Mouse (Mus musculus) hindbrain, embryonic 15.5 days (tissue): ENCODE results near the gene Ptpn4. TPM values are rescaled to one million over a fixed set of nuclear protein-coding genes. Genes with fewer than 3 reads are reported as not detected.

Experiments
- ATAC-seq: fragments of 200-750 bp; cut with Nextera tagmentation; 2 replicates; pipeline ENCODE4 v1.8.0; 2017; ENCODE audit warnings: low read depth, moderate number of reproducible peaks, moderate TSS enrichment; ENCODE audit not compliant: low FRiP score
- H3K27ac ChIP-seq: fragments of 300-500 bp; sonication (generic); replicated peaks from 2 replicates; pipeline ENCODE4 v1.5.1; 2015; ENCODE audit warnings: mild to moderate bottlenecking, inconsistent platforms
- H3K27me3 ChIP-seq: fragments of 300-500 bp; sonication (generic); 2 replicates; pipeline ENCODE4 v1.6.1; 2015; ENCODE audit warnings: control low read depth, inconsistent platforms
- H3K36me3 ChIP-seq: fragments of 300-500 bp; sonication (generic); 2 replicates; pipeline ENCODE4 v1.6.1; 2015; ENCODE audit warnings: control low read depth, inconsistent platforms
- H3K4me1 ChIP-seq: fragments of 300-500 bp; sonication (generic); replicated peaks from 2 replicates; pipeline ENCODE4 v1.6.1; 2015; ENCODE audit warnings: control low read depth, inconsistent platforms
- H3K4me2 ChIP-seq: fragments of 300-500 bp; sonication (generic); 2 replicates; pipeline ENCODE4 v1.6.1; 2015; ENCODE audit warnings: moderate library complexity, mild to moderate bottlenecking, inconsistent platforms
- H3K4me3 ChIP-seq: fragments of 300-500 bp; sonication (generic); 2 replicates; pipeline ENCODE4 v1.5.1; 2015; ENCODE audit warnings: mild to moderate bottlenecking, inconsistent platforms
- H3K9ac ChIP-seq: fragments of 300-500 bp; sonication (generic); 2 replicates; pipeline ENCODE4 v1.6.1; 2015; ENCODE audit warnings: inconsistent platforms
- H3K9me3 ChIP-seq: fragments of 300-500 bp; sonication (generic); 2 replicates; pipeline ENCODE4 v1.6.1; 2016; ENCODE audit warnings: control low read depth, inconsistent platforms
- WGBS: fragments of 180-500 bp; shearing (Covaris S2); methylation state at CpG from one replicate; pipeline ENCODE4 v1.1.7; 2015; 5-methylcytosine and 5-hydroxymethylcytosine counted together
- polyA plus RNA-seq: library from polyadenylated mRNA; unstranded; fragments of >200 nt; fragmentation: Nextera tagmentation; extraction: Ambion mirVana; gene quantifications from 2 replicates; pipeline ENCODE4 v1.2.1, GENCODE M21; 2015

Ptpn4 gene
- polyA plus RNA-seq, 1 experiment from 2014 or later = 10.0 TPM

DNA sequence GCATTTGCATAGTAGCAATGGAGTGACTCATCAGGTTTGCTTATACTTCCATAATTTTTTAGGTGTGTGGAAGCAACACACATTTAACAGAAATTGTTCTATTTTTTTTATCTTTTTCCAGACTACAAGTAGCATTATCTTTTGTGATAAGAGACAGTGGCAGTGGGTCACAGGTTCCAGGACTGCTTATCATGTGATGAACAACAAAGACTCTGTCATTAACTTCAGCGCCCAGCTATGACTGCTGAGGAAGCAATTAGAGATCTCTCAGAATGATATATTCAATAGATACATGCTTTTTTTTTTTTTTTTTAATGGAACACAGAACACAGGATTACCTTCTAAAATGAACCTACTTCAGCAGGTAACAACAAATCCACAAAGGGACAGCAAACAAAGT lies 207.0 kb downstream of the Ptpn4 start:
- Histone ChIP-seq H3K9ac (no peak overlapping the region), H3K4me2 (no peak overlapping the region), H3K27me3 (no peaks in the 10 kb centered on the region), H3K27ac (no peak overlapping the region), H3K9me3 (no peaks in the 10 kb centered on the region), H3K4me3 (no peak overlapping the region), H3K36me3 (peaks cover 8% of the 10 kb centered on the region; the same call in 1 of the 2 replicates), H3K4me1 (no peaks in the 10 kb centered on the region)
- WGBS = 85% methylated on average over 1 of the region's 1 CpGs
- no peak for ATAC-seq

DNA sequence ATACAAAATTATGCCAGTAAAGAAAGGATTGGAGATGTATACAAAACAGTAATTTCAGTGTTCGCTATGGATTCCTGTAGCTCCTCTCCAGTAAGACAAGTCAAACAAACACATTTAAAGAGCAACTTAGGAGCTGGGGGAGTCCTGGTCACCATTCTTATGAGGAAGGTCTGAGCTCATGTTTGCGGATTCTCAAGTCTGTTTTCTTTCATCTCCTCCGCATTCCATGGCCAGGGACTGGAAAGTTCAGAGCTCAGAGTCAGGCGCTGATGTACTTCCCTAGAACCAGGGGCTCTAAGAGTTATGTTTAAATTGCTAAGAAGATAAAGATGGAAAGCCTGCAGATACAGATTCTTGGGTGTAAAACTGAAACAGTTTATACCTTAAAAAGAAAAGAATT lies 210.6 kb downstream of the Ptpn4 start:
- H3K4me1 ChIP-seq = no peaks in the 10 kb centered on the region
- 88% methylated on average over 4 of the region's 4 CpGs for WGBS
- no peak for ATAC-seq

DNA sequence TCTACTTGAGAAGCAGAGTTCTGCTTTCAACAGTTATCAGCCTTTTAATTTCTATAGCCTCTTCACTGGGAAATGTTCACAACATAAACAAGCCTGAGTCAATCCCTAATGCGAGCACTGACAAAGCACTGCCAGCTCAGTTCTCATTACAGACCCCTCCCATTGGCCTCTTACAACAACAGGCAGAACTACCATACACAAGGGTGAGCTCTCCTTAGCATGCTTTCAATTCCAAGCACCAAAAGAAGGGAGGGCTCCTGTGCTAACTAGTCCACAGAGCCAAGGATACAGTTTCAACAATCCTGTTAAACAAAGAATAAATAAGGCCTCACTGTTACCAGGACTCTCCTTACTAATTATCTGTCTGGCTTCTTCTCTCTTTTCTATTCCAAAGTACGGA lies 213.0 kb downstream of the Ptpn4 start:
- no peaks in the 10 kb centered on the region for H3K9me3 ChIP-seq
- no peaks in the 10 kb centered on the region for H3K27me3 ChIP-seq
- 48% methylated on average over 2 of the region's 2 CpGs for WGBS
- no peak overlapping the region for H3K27ac ChIP-seq
- ATAC-seq = no peak
- H3K9ac ChIP-seq = no peak overlapping the region
- no peak overlapping the region for H3K4me3 ChIP-seq
- H3K4me1 ChIP-seq = no peaks in the 10 kb centered on the region
- H3K36me3 ChIP-seq = no peaks in the 10 kb centered on the region
- H3K4me2 ChIP-seq = no peak overlapping the region

More for the DNA sequence above, 210.6 kb downstream of the Ptpn4 start:
- Histone ChIP-seq H3K9ac (no peak overlapping the region), H3K27me3 (no peaks in the 10 kb centered on the region), H3K27ac (no peak overlapping the region), H3K4me2 (no peak overlapping the region), H3K9me3 (no peaks in the 10 kb centered on the region), H3K4me3 (no peak overlapping the region), H3K36me3 (no peaks in the 10 kb centered on the region)

DNA sequence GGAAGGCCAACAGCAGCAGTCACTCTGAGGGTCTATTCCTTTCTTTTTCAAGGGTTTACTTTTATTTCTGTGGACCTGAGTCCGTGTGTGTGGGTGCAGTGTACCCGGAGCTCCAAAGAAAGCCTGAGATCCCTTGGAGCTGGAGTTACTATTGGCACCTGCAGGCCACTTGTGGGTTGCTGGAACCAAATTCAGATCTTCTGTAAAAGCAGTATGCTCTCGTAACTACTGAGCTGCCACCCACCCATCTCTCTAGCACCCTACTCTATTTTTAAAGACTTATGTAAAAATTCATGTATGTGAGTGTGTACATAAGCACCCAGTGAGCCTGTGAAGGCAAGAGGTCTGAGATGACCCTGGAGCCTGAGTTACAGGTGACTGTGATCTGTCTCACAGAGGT lies 232.0 kb downstream of the Ptpn4 start:
- Histone ChIP-seq H3K4me1 (no peaks in the 10 kb centered on the region), H3K9ac (no peak overlapping the region), H3K4me2 (no peak overlapping the region), H3K27ac (no peak overlapping the region), H3K27me3 (no peaks in the 10 kb centered on the region), H3K4me3 (no peak overlapping the region), H3K9me3 (no peaks in the 10 kb centered on the region), H3K36me3 (peaks cover 5% of the 10 kb centered on the region; the same call in 1 of the 2 replicates)
- 93% methylated on average over 3 of the region's 3 CpGs for WGBS
- no peak for ATAC-seq

Other genes with a start within 250 kb of the Ptpn4 start
- gene Epb41l5, start 188.6 kb downstream of the Ptpn4 start, polyA plus RNA-seq = 17.6 and 20.6 TPM in 2 replicates
- gene Tmem177, start 75.6 kb upstream of the Ptpn4 start, polyA plus RNA-seq = 7.6 and 8.5 TPM in 2 replicates
- gene Cfap221, start 159.6 kb upstream of the Ptpn4 start, polyA plus RNA-seq = 0.35 and 0.40 TPM in 2 replicates
- 0.41 and 0.82 TPM in 2 replicates for gene Sctr, start 169.3 kb upstream of the Ptpn4 start, polyA plus RNA-seq
- gene Tmem37, start 236.5 kb upstream of the Ptpn4 start, polyA plus RNA-seq = 7.6 and 9.8 TPM in 2 replicates